8 mouse cellular contexts compared by ENCODE assay signal in the genomic region with DNA sequence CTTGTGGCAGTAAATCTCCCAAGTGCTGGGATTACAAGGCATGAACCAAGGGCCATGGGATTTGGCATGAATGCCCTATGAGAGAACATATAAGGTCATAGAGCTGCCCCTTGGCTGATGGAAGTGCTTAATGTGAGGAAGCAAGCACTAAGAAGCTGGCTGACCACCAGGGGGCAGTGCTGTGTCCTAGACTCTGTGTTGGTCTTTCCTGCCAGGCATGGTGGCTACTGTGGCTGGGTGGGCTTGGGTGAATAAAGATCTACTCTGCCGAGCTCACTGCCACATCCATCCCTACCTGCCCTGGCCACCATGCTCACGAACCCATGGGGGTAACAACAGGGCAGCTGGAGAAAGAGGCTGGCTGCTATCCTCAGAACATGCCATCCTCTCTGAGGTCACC. TPM values are rescaled to one million over a fixed set of nuclear protein-coding genes. Genes with fewer than 3 reads are reported as not detected.
A peak's percentile ranks its signal among the peaks of the same experiment; 100 is the strongest.
DNase-seq lines count a peak whose midpoint lies in the region; ATAC-seq lines count a peak whose summit lies in the region.
"Had no signal": no experiment of that assay in that cellular context is flagged by ENCODE, and none has a peak within 500 bp of the region (broad histone marks: within the 10 kb centered on the region; RNA-seq: fewer than 3 reads in every experiment).

No protein-coding gene starts in this region.

- no peaks in the 10 kb centered on the region for H3K36me3 ChIP-seq in embryonic facial prominence, embryonic 14.5 days (ENCODE audit: control insufficient read depth, insufficient read depth, low read length)
- H3K36me3 ChIP-seq: hindbrain, embryonic 15.5 days had no signal

- no peak overlapping the region for H3K4me2 ChIP-seq in embryonic facial prominence, embryonic 14.5 days (ENCODE audit: low read depth, low read length)
- H3K4me2 ChIP-seq: hindbrain, embryonic 15.5 days had no signal

- DNase-seq in 3T3-L1 (ENCODE audit: low read depth, low spot score), result peak; percentile 63
- DNase-seq in B cell, adult 2 months, result peak; percentile 83 to 85
- DNase-seq in adrenal gland, postnatal 36 days, result peak; percentile 84 to 88
- DNase-seq in embryonic facial prominence, embryonic 14.5 days (ENCODE audit: low spot score), result peak; percentile 70
- peak; percentile 89 for DNase-seq in kidney, postnatal 10 days
- DNase-seq in lung, postnatal 14 days, result peak; percentile 88
- peak; percentile 52 to 80 for DNase-seq in spleen, adult 18-20 months

- H3K4me1 ChIP-seq in embryonic facial prominence, embryonic 14.5 days (ENCODE audit: control insufficient read depth, insufficient read depth, low read length), result 0 out of 2 replicates have a peak, but pooled peaks cover 5% of the 10 kb centered on the region

- no peak overlapping the region for H3K9ac ChIP-seq in embryonic facial prominence, embryonic 14.5 days (ENCODE audit: low read depth, low read length)
- H3K9ac ChIP-seq: hindbrain, embryonic 15.5 days had no signal

- H3K27ac ChIP-seq in embryonic facial prominence, embryonic 14.5 days (replicated peaks; ENCODE audit: low read depth, low read length), result no peak overlapping the region
- H3K27ac ChIP-seq: hindbrain, embryonic 15.5 days had no signal

- no peak for ATAC-seq in embryonic facial prominence, embryonic 14.5 days (ENCODE audit: low read depth)

- 49% methylated on average over 2 of the region's 2 CpGs for WGBS in embryonic facial prominence, embryonic 14.5 days

- no peaks in the 10 kb centered on the region for H3K9me3 ChIP-seq in embryonic facial prominence, embryonic 14.5 days (ENCODE audit: control insufficient read depth, low read length)
- H3K9me3 ChIP-seq: hindbrain, embryonic 15.5 days had no signal

- H3K4me3 ChIP-seq in embryonic facial prominence, embryonic 14.5 days (ENCODE audit: low read depth, low read length), result no peak overlapping the region
- H3K4me3 ChIP-seq: hindbrain, embryonic 15.5 days had no signal

- H3K27me3 ChIP-seq in embryonic facial prominence, embryonic 14.5 days (replicated peaks; ENCODE audit: control insufficient read depth, insufficient read depth, low read length), result peaks cover 25% of the 10 kb centered on the region

RNA-seq across cellular contexts. Expression of a gene that starts 2.0 kb away (rescaled TPM):
- 1 to 10 TPM; 1.2 to 1.8 TPM for total RNA-seq in adrenal gland, postnatal 36 days (2021)
- polyA plus RNA-seq in embryonic facial prominence, embryonic 14.5 days (2014; fragmentation: Nextera tagmentation; extraction: Ambion mirVana), result 1.5 and 1.6 TPM in 2 replicates

RNA-seq across cellular contexts. Expression of a gene that starts 39.2 kb away (rescaled TPM):
- 10 to 100 TPM; 80.0 to 90.7 TPM for total RNA-seq in adrenal gland, postnatal 36 days (2021)
- 130 and 138 TPM in 2 replicates for polyA plus RNA-seq in embryonic facial prominence, embryonic 14.5 days (2014; fragmentation: Nextera tagmentation; extraction: Ambion mirVana)
